Mouse (Mus musculus) lung, embryonic 14.5 days (tissue): ENCODE results near the gene Smpdl3a. TPM values are rescaled to one million over a fixed set of nuclear protein-coding genes. Genes with fewer than 3 reads are reported as not detected.

Experiments used
- ATAC-seq: fragments of 200-750 bp; cut with Nextera tagmentation; 2 replicates; pipeline ENCODE4 v1.8.0; 2017; ENCODE audit warnings: mild to moderate bottlenecking, moderate TSS enrichment, moderate library complexity; ENCODE audit not compliant: insufficient read depth
- DNase-seq: peaks from one replicate; pipeline ENCODE4 v3.0.0-alpha.2; 2015
- H3K27ac ChIP-seq: fragments of 300-500 bp; sonication (generic); 2 replicates; pipeline ENCODE4 v1.5.1; 2014; ENCODE audit warnings: low read depth, mild to moderate bottlenecking, moderate library complexity
- H3K27me3 ChIP-seq: fragments of 300-500 bp; sonication (generic); 2 replicates; pipeline ENCODE4 v1.6.1; 2014; ENCODE audit warnings: low read length, control low read depth; ENCODE audit not compliant: insufficient read depth
- H3K36me3 ChIP-seq: fragments of 300-500 bp; sonication (generic); 2 replicates; pipeline ENCODE4 v1.6.1; 2014; ENCODE audit warnings: control low read depth; ENCODE audit not compliant: insufficient read depth
- H3K4me1 ChIP-seq: fragments of 300-500 bp; sonication (generic); 2 replicates; pipeline ENCODE4 v1.6.1; 2014; ENCODE audit warnings: antibody characterized with exemption, control low read depth; ENCODE audit not compliant: insufficient read depth
- H3K4me2 ChIP-seq: fragments of 300-500 bp; sonication (generic); 2 replicates; pipeline ENCODE4 v1.6.1; 2014; ENCODE audit warnings: mild to moderate bottlenecking
- H3K4me3 ChIP-seq: fragments of 300-500 bp; sonication (generic); 2 replicates; pipeline ENCODE4 v1.5.1; 2014; ENCODE audit warnings: low read depth, low read length
- H3K9ac ChIP-seq: fragments of 300-500 bp; sonication (generic); 2 replicates; pipeline ENCODE4 v1.6.1; 2014
- H3K9me3 ChIP-seq: fragments of 300-500 bp; sonication (generic); 2 replicates; pipeline ENCODE4 v1.6.1; 2016; ENCODE audit warnings: low read depth, low read length, control low read depth
- CTCF ChIP-seq: IDR thresholded peaks from 2 replicates; pipeline ENCODE4 v1.5.1; 2016; ENCODE audit warnings: antibody characterized with exemption, low read depth
- WGBS: fragments of 180-500 bp; shearing (Covaris S2); extraction: QIAGEN DNeasy Blood & Tissue Kit; methylation state at CpG from one replicate; pipeline ENCODE4 v1.1.7; 2014; 5-methylcytosine and 5-hydroxymethylcytosine counted together
- polyA plus RNA-seq: library from polyadenylated mRNA; unstranded; fragments of >200 nt; fragmentation: Nextera tagmentation; extraction: Ambion mirVana; gene quantifications from 2 replicates; pipeline ENCODE4 v1.2.1, GENCODE M21; 2014

Gene Smpdl3a
- polyA plus RNA-seq, 1 experiment from 2014 or later = 15.2 TPM

DNA sequence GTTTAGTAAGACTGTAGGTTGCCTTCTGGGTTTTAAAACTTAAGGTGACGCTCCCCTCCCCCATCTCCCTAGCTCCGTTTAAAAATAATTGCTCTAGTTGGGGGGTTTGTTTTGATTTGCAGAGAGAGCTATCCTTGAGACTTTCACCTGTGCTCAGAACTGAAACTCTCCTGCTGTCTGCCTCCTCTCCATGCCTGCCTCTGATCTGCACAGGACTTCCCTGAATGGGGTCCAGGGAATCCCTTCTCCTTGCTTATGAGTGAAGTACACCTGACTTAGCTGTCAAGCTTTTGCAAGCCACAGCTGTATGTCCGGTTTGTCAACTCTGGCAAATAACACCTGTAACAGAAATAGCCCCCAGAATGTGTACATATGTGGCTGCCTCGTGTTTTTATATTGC, 1.4 kb downstream of the Smpdl3a start:
- 23% methylated on average over 4 of the region's 4 CpGs for WGBS
- H3K4me2 ChIP-seq = peak overlapping the region; percentile 95
- peak overlapping the region; percentile 76; the same call in 1 of the 2 replicates for H3K9ac ChIP-seq
- no peaks in the 10 kb centered on the region; the same call in 1 of the 2 replicates for H3K9me3 ChIP-seq
- H3K27ac ChIP-seq = no peak overlapping the region
- ATAC-seq = no peak
- peak; percentile 12 for DNase-seq
- no peaks in the 10 kb centered on the region for H3K36me3 ChIP-seq
- H3K4me1 ChIP-seq = 0 out of 2 replicates have a peak, but pooled peaks cover 6% of the 10 kb centered on the region
- H3K4me3 ChIP-seq = peak overlapping the region; percentile 61
- no peaks in the 10 kb centered on the region for H3K27me3 ChIP-seq
- TF ChIP-seq CTCF = no peak

DNA sequence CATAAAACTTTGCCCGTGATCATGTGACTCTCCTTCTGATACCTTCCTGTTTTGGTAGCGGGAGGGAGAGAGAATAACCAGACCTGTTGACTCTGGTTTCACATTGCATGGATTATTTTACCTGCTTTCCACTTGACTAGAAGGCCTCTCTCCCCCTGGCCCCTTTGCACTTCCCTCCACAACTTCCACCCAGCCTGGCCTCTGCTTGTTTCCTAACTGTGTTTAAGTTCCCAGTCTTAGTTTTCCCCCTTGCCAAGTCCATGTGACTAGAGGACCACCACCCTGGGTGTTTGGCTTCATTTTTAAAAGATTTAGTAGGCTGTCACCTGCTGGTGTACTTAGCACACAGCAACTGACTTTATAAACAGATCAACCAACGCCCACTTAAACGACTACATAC, 1.9 kb downstream of the Smpdl3a start:
- H3K4me3 ChIP-seq = peak overlapping the region; percentile 61; the same call in 1 of the 2 replicates
- 40% methylated on average over 4 of the region's 4 CpGs for WGBS
- TF ChIP-seq CTCF = peak; percentile 48
- 0 out of 2 replicates have a peak, but pooled peaks cover 6% of the 10 kb centered on the region for H3K4me1 ChIP-seq
- no peaks in the 10 kb centered on the region for H3K27me3 ChIP-seq
- ATAC-seq = peak; percentile 37; the same call in 1 of the 2 replicates
- H3K4me2 ChIP-seq = peak overlapping the region; percentile 95
- no peak overlapping the region for H3K27ac ChIP-seq
- DNase-seq = peak; percentile 57
- H3K9ac ChIP-seq = no peak overlapping the region
- H3K9me3 ChIP-seq = no peaks in the 10 kb centered on the region; the same call in 1 of the 2 replicates
- no peaks in the 10 kb centered on the region for H3K36me3 ChIP-seq

DNA sequence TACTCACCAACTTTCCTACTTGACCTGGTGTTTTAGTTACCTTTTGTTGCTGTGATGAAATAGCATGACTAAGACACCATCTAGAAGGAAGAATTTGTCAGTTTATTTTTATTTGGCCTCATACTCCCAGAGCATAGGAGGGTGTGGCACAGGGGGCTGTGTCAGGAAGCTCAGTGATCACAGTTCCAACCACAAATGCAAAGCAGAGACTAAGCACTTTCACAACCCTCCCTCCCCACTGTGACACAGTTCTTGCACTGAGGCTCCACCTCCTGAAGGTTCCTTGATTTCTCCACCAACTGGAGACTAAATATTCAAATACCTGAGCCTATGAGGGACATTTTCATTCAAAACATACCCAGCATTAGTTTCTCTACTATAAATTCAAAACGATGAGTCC, 5.4 kb downstream of the Smpdl3a start:
- no peak for DNase-seq
- TF ChIP-seq CTCF = no peak
- Histone ChIP-seq H3K9ac (no peak overlapping the region), H3K27ac (no peak overlapping the region), H3K4me1 (0 out of 2 replicates have a peak, but pooled peaks cover 4% of the 10 kb centered on the region), H3K9me3 (no peaks in the 10 kb centered on the region), H3K27me3 (no peaks in the 10 kb centered on the region), H3K4me3 (no peak overlapping the region), H3K36me3 (no peaks in the 10 kb centered on the region), H3K4me2 (no peak overlapping the region)
- WGBS = 88% methylated on average over 1 of the region's 1 CpGs
- ATAC-seq = no peak

DNA sequence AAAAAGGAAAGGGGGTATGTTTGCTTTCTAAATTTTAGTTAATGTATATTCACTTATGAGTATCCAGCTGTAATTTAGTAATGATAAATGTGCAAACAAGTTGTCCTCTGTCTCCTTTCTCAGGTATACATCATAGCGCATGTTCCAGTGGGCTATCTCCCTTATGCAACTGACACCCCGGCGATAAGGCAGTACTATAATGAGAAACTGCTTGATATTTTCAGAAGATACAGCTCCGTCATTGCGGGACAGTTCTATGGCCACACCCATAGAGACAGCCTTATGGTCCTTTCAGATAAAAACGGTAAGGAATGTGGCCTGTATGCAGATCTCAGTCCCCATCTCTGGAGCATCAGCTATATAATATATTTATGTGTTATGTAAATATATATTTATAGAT, 13.6 kb downstream of the Smpdl3a start:
- DNase-seq (no peak), ATAC-seq (no peak)
- H3K36me3 ChIP-seq = no peaks in the 10 kb centered on the region
- H3K27ac ChIP-seq = no peak overlapping the region
- no peak overlapping the region for H3K9ac ChIP-seq
- H3K4me1 ChIP-seq = no peaks in the 10 kb centered on the region
- H3K4me2 ChIP-seq = no peak overlapping the region
- H3K27me3 ChIP-seq = no peaks in the 10 kb centered on the region
- H3K9me3 ChIP-seq = no peaks in the 10 kb centered on the region
- no peak for TF ChIP-seq CTCF
- 89% methylated on average over 6 of the region's 6 CpGs for WGBS
- H3K4me3 ChIP-seq = no peak overlapping the region

DNA sequence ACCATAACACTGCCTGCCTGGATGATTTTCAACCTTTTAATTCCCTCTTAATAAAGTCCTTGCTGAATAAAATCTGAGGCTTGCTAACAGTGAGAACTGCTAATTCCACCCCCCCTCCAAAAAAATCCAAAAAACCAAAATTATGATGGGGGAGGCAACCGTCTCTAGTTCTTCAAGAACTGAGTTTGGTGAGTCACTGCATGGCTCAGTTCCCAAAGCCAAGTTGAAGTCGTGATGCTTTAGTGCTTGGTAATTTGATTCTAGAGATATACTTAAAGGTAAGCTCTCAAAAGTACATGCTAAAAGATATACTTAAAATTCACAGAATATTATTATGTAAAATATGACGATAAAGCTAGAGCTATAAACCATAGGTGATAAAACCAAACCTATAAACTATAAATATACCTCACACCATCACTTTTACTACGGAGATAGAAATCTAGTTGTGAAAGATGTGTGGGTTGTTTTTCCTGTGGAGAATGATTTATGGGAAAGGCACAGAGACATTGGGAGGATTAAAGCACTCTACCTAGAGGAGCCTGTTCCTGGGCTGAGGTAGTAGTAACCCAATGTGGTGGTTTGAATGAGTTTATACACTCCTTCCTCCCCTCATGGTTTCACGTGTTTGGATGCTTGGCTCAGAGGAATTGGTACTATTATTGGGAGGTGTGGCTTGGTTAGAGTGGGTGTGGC, 18.2 kb downstream of the Smpdl3a start:
- Histone ChIP-seq H3K4me2 (no peak overlapping the region), H3K9ac (no peak overlapping the region), H3K27me3 (no peaks in the 10 kb centered on the region), H3K9me3 (no peaks in the 10 kb centered on the region), H3K27ac (no peak overlapping the region), H3K4me3 (no peak overlapping the region), H3K36me3 (no peaks in the 10 kb centered on the region), H3K4me1 (no peaks in the 10 kb centered on the region)
- DNase-seq (no peak), ATAC-seq (no peak)
- no peak for TF ChIP-seq CTCF
- WGBS = 75% methylated on average over 5 of the region's 5 CpGs

DNA sequence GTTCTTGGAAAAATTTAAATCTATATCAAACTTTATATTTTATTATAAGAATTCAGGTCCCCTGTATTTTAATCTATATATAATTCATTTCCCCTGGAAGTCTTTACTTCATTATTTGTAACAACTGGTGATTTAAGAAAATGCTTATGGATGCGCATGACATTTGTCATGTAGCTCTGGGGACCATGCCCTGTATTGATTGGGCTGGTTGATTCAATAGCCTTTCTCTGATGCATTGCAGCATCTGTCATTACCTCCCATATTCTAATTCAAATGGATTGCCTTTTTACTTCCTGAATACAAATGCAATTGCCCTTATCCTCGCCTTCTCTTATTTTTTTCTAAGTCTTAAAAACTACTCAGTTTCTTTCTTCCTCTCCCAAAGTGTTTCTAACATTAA, 20.2 kb downstream of the Smpdl3a start:
- no peak overlapping the region for H3K27ac ChIP-seq
- no peak for TF ChIP-seq CTCF
- no peak for ATAC-seq
- H3K9me3 ChIP-seq = no peaks in the 10 kb centered on the region
- H3K4me1 ChIP-seq = no peaks in the 10 kb centered on the region
- H3K27me3 ChIP-seq = no peaks in the 10 kb centered on the region
- DNase-seq = no peak
- no peaks in the 10 kb centered on the region for H3K36me3 ChIP-seq
- no peak overlapping the region for H3K4me3 ChIP-seq
- H3K9ac ChIP-seq = no peak overlapping the region
- no peak overlapping the region for H3K4me2 ChIP-seq
- 81% methylated on average over 2 of the region's 2 CpGs for WGBS

DNA sequence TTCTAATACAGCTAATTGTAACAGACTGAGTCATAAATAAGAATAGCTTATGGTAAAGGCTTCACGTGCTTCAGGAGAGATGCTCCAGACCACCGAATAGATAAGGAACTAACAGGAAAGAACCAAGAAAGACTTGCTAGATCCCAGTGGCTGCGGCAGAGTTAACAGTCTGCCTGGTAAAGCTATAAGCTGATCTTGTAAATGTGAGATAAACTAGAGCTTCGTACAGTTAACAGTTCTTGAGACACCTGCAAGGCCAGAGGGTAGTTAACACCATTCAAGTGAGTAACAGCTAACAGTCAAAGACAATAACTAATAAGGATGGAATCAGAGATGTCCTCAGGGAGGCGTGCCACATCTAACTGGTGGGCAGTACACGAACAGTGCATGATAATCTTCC, 21.7 kb downstream of the Smpdl3a start:
- Histone ChIP-seq H3K4me2 (no peak overlapping the region), H3K27me3 (no peaks in the 10 kb centered on the region), H3K4me1 (no peaks in the 10 kb centered on the region), H3K4me3 (no peak overlapping the region), H3K9me3 (no peaks in the 10 kb centered on the region), H3K27ac (no peak overlapping the region), H3K9ac (no peak overlapping the region), H3K36me3 (no peaks in the 10 kb centered on the region)
- ATAC-seq (no peak), DNase-seq (no peak)
- no peak for TF ChIP-seq CTCF
- 73% methylated on average over 6 of the region's 6 CpGs for WGBS
